Mouse (Mus musculus) monocyte, adult 59 days (primary cell): ENCODE results near the gene Dscaml1. TPM values are rescaled to one million over a fixed set of nuclear protein-coding genes. Genes with fewer than 3 reads are reported as not detected.

Source experiments
- total RNA-seq, 2 experiments: library from RNA; stranded (reverse); gene quantifications; one replicate each; pipeline ENCODE4 v1.2.4; 2023

Gene Dscaml1
- under 1 TPM; 0.16 to 0.30 TPM for total RNA-seq

DNA sequence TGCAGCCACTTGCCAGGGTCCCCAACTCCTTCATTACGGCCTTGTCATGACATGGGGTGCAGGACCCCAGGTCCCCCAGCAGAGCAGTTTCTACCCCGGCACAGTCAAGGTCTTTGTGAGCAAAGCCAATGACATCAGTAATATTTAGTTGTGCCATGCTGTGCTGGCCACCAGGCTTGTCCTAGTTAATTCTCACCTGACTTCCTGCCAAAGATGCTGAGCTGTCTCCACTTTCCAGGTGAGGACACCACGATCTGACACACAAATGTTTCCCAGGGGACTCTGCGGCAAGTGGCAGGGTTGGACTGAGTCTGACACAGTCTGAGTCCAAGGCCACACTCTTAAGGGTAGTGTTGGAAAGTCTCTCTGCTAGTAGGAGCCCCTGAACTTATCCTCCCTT lies at the start of gene Dscaml1:
Dscaml1 (plus strand) TSS at position 173 of the 400 bp plus-strand sequence.

GRCm38 (mm10) chr9:45399434-45399833 lies 27.0 kb upstream of the Dscaml1 start, which contains the start of gene Fxyd2:
TSS of gene Fxyd2 (plus strand) at chr9:45399669.

Other genes with a start within 250 kb of the Dscaml1 start
- gene BC049352, start 244.6 kb upstream of the Dscaml1 start, total RNA-seq: 1 to 10 TPM; 1.2 to 1.6 TPM
- under 1 TPM; 0.37 to 0.61 TPM for gene Tmprss4, start 222.5 kb upstream of the Dscaml1 start, total RNA-seq
- 100 to 1,000 TPM; 427 to 460 TPM for gene Il10ra, start 157.5 kb upstream of the Dscaml1 start, total RNA-seq
- gene Tmprss13, start 107.5 kb upstream of the Dscaml1 start, total RNA-seq: not detected
- gene Fxyd6, start 56.4 kb upstream of the Dscaml1 start, total RNA-seq: not detected
- not detected for gene Fxyd2, start 27.0 kb upstream of the Dscaml1 start, total RNA-seq